Mouse (Mus musculus) heart, embryonic 13.5 days (tissue): Measurements from ENCODE around the gene Ntrk3. TPM values are rescaled to one million over a fixed set of nuclear protein-coding genes. Genes with fewer than 3 reads are reported as not detected.

Experiments
- ATAC-seq: fragments of 200-750 bp; cut with Nextera tagmentation; 2 replicates; pipeline ENCODE4 v1.8.0; 2017; ENCODE audit warnings: moderate TSS enrichment; ENCODE audit not compliant: insufficient number of reproducible peaks, low FRiP score, low TSS enrichment; ENCODE audit errors: extremely low read depth
- H3K27ac ChIP-seq: fragments of 300-500 bp; sonication (generic); replicated peaks from 2 replicates; pipeline ENCODE4 v1.5.1; 2015; ENCODE audit warnings: moderate library complexity, mild to moderate bottlenecking, inconsistent platforms
- H3K27me3 ChIP-seq: fragments of 300-500 bp; sonication (generic); replicated peaks from 2 replicates; pipeline ENCODE4 v1.6.1; 2015; ENCODE audit warnings: mild to moderate bottlenecking, inconsistent platforms
- H3K36me3 ChIP-seq: fragments of 300-500 bp; sonication (generic); 2 replicates; pipeline ENCODE4 v1.6.1; 2015; ENCODE audit warnings: mild to moderate bottlenecking, inconsistent platforms
- H3K4me1 ChIP-seq: fragments of 300-500 bp; sonication (generic); 2 replicates; pipeline ENCODE4 v1.6.1; 2015; ENCODE audit warnings: inconsistent platforms
- H3K4me2 ChIP-seq: fragments of 300-500 bp; sonication (generic); 2 replicates; pipeline ENCODE4 v1.6.1; 2015; ENCODE audit warnings: inconsistent platforms, mild to moderate bottlenecking, moderate library complexity
- H3K4me3 ChIP-seq: fragments of 300-500 bp; sonication (generic); 2 replicates; pipeline ENCODE4 v1.5.1; 2015; ENCODE audit warnings: moderate library complexity, mild to moderate bottlenecking, inconsistent platforms
- H3K9ac ChIP-seq: fragments of 300-500 bp; sonication (generic); 2 replicates; pipeline ENCODE4 v1.6.1; 2015; ENCODE audit warnings: inconsistent platforms, mild to moderate bottlenecking, moderate library complexity
- H3K9me3 ChIP-seq: fragments of 300-500 bp; sonication (generic); 2 replicates; pipeline ENCODE4 v1.6.1; 2016; ENCODE audit warnings: inconsistent platforms
- WGBS: fragments of 180-500 bp; shearing (Covaris S2); methylation state at CpG from one replicate; pipeline ENCODE4 v1.1.7; 2015; ENCODE audit warnings: mixed read lengths; 5-methylcytosine and 5-hydroxymethylcytosine counted together
- polyA plus RNA-seq: library from polyadenylated mRNA; unstranded; fragments of >200 nt; fragmentation: Nextera tagmentation; extraction: Ambion mirVana; gene quantifications from 2 replicates; pipeline ENCODE4 v1.2.1, GENCODE M21; 2015

Ntrk3 gene
- polyA plus RNA-seq, 1 experiment from 2014 or later = 1.1 TPM

GRCm38 (mm10) chr7:78157946-78158345 is 579.9 kb downstream of the Ntrk3 start:
- 72% methylated on average over 2 of the region's 2 CpGs for WGBS

GRCm38 (mm10) chr7:78145251-78145650 is 592.6 kb downstream of the Ntrk3 start:
- no peaks in the 10 kb centered on the region for H3K27me3 ChIP-seq
- no peaks in the 10 kb centered on the region for H3K9me3 ChIP-seq
- no peaks in the 10 kb centered on the region for H3K4me1 ChIP-seq
- 63% methylated on average over 4 of the region's 4 CpGs for WGBS
- H3K4me2 ChIP-seq = no peak overlapping the region
- no peak overlapping the region for H3K4me3 ChIP-seq
- H3K36me3 ChIP-seq = no peaks in the 10 kb centered on the region
- no peak overlapping the region for H3K9ac ChIP-seq
- no peak overlapping the region for H3K27ac ChIP-seq
- ATAC-seq = no peak

More at GRCm38 (mm10) chr7:78157946-78158345, 579.9 kb downstream of the Ntrk3 start:
- H3K27me3 ChIP-seq = no peaks in the 10 kb centered on the region
- H3K27ac ChIP-seq = no peak overlapping the region
- no peaks in the 10 kb centered on the region for H3K4me1 ChIP-seq
- H3K36me3 ChIP-seq = no peaks in the 10 kb centered on the region
- no peak overlapping the region for H3K4me2 ChIP-seq
- no peak overlapping the region for H3K9ac ChIP-seq
- no peaks in the 10 kb centered on the region for H3K9me3 ChIP-seq
- H3K4me3 ChIP-seq = no peak overlapping the region
- no peak for ATAC-seq

- WGBS = 71% methylated on average over 3 of the region's 3 CpGs
- Histone ChIP-seq H3K9me3 (no peaks in the 10 kb centered on the region), H3K36me3 (no peaks in the 10 kb centered on the region)
Measured at GRCm38 (mm10) chr7:78144849-78145248, 593.0 kb downstream of the Ntrk3 start.

GRCm38 (mm10) chr7:78129966-78130365 is 607.8 kb downstream of the Ntrk3 start:
- no peak for ATAC-seq
- Histone ChIP-seq H3K27me3 (no peaks in the 10 kb centered on the region), H3K4me3 (no peak overlapping the region), H3K9me3 (no peaks in the 10 kb centered on the region), H3K9ac (no peak overlapping the region), H3K4me1 (no peaks in the 10 kb centered on the region), H3K4me2 (no peak overlapping the region), H3K27ac (no peak overlapping the region), H3K36me3 (no peaks in the 10 kb centered on the region)
- 57% methylated on average over 1 of the region's 1 CpGs for WGBS

More at GRCm38 (mm10) chr7:78144849-78145248, 593.0 kb downstream of the Ntrk3 start:
- Histone ChIP-seq H3K9ac (no peak overlapping the region), H3K4me2 (no peak overlapping the region), H3K4me3 (no peak overlapping the region), H3K27ac (no peak overlapping the region), H3K27me3 (no peaks in the 10 kb centered on the region), H3K4me1 (no peaks in the 10 kb centered on the region)
- no peak for ATAC-seq

Other genes starting within 250 kb of the Ntrk3 start
- 54.2 and 65.7 TPM in 2 replicates for gene Mrps11, start 45.1 kb upstream of the Ntrk3 start, polyA plus RNA-seq
- gene Mrpl46, start 45.5 kb upstream of the Ntrk3 start, polyA plus RNA-seq = 53.7 and 59.8 TPM in 2 replicates
- 10.4 and 11.4 TPM in 2 replicates for gene Det1, start 109.3 kb upstream of the Ntrk3 start, polyA plus RNA-seq
- gene Aen, start 157.8 kb upstream of the Ntrk3 start, polyA plus RNA-seq = 29.5 and 34.9 TPM in 2 replicates
- 0.91 and 1.6 TPM in 2 replicates for gene Isg20, start 175.4 kb upstream of the Ntrk3 start, polyA plus RNA-seq